Mouse (Mus musculus): ENCODE measurements at regions not wholly inside any gene's neighbourhood (a gene's known extent, or its start where the extent isn't known, plus 50 kb on each side); places are given as distances from the start of the nearest gene placed in this dataset.

GRCm38 (mm10) chr12:59821698-59822097, 602.2 kb upstream of the Fbxo33 start:
- TF ChIP-seq POLR2A (IDR thresholded peaks at IDR 0.05; ENCODE audit: control insufficient read depth, low read depth, low read length) (no peak), CTCF (IDR thresholded peaks at IDR 0.05; ENCODE audit: control insufficient read depth, insufficient read depth, insufficient replicate concordance, low read depth, low read length) (no peak)

Measured in testis, adult 2 months (tissue).